Mouse (Mus musculus) kidney, embryonic 14.5 days (tissue): ENCODE results near the gene Sun1. TPM values are rescaled to one million over a fixed set of nuclear protein-coding genes. Genes with fewer than 3 reads are reported as not detected.

ENCODE experiments used
- ATAC-seq: fragments of 200-750 bp; cut with Nextera tagmentation; 2 replicates; pipeline ENCODE4 v1.8.0; 2017; ENCODE audit warnings: moderate number of reproducible peaks, mild to moderate bottlenecking, moderate TSS enrichment, moderate library complexity; ENCODE audit not compliant: low FRiP score, low TSS enrichment
- H3K27ac ChIP-seq: fragments of 300-500 bp; sonication (generic); 2 replicates; pipeline ENCODE4 v1.5.1; 2014; ENCODE audit warnings: low read depth, mild to moderate bottlenecking, low read length, moderate library complexity, mixed read lengths
- H3K27me3 ChIP-seq: fragments of 300-500 bp; sonication (generic); 2 replicates; pipeline ENCODE4 v1.6.1; 2014; ENCODE audit warnings: mild to moderate bottlenecking, low read length; ENCODE audit not compliant: control insufficient read depth, insufficient read depth
- H3K36me3 ChIP-seq: fragments of 300-500 bp; sonication (generic); 2 replicates; pipeline ENCODE4 v1.6.1; 2014; ENCODE audit warnings: low read length, mixed read lengths; ENCODE audit not compliant: control insufficient read depth, insufficient read depth
- H3K4me1 ChIP-seq: fragments of 300-500 bp; sonication (generic); 2 replicates; pipeline ENCODE4 v1.6.1; 2014; ENCODE audit warnings: low read length, mixed read lengths; ENCODE audit not compliant: control insufficient read depth, insufficient read depth
- H3K4me2 ChIP-seq: fragments of 300-500 bp; sonication (generic); replicated peaks from 2 replicates; pipeline ENCODE4 v1.6.1; 2014; ENCODE audit warnings: low read depth, mild to moderate bottlenecking, low read length
- H3K4me3 ChIP-seq: fragments of 300-500 bp; sonication (generic); 2 replicates; pipeline ENCODE4 v1.5.1; 2014; ENCODE audit warnings: mild to moderate bottlenecking, low read length
- H3K9ac ChIP-seq: fragments of 300-500 bp; sonication (generic); 2 replicates; pipeline ENCODE4 v1.6.1; 2014; ENCODE audit warnings: low read depth, mild to moderate bottlenecking, low read length, moderate library complexity
- H3K9me3 ChIP-seq: fragments of 300-500 bp; sonication (generic); 2 replicates; pipeline ENCODE4 v1.6.1; 2016; ENCODE audit warnings: low read length; ENCODE audit not compliant: control insufficient read depth
- WGBS: fragments of 180-500 bp; shearing (Covaris S2); extraction: QIAGEN DNeasy Blood & Tissue Kit; methylation state at CpG from one replicate; pipeline ENCODE4 v1.1.7; 2014; 5-methylcytosine and 5-hydroxymethylcytosine counted together
- polyA plus RNA-seq: library from polyadenylated mRNA; unstranded; fragments of >200 nt; fragmentation: Nextera tagmentation; extraction: Ambion mirVana; gene quantifications from 2 replicates; pipeline ENCODE4 v1.2.1, GENCODE M21; 2014

The Sun1 gene
- polyA plus RNA-seq, 1 experiment from 2014 or later, result 59.5 TPM

DNA sequence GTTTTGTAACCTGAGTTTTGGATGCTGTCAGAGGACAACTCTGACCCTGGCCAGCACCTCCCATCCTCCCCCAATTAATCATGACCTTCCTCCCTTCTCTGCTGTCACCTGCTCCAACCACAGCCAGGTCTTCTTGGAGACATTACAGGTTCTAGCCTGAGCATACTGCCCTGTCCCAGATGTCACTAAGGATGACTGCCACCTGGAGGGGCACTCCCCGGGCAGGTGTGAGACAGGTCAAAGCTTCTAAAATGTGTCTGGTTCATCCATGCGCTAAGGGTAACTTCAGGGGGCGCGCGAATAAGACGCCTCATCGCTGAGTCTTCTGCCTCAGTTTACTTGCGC is 51.3 kb downstream of the Sun1 start:
- Histone ChIP-seq H3K9me3 (no peaks in the 10 kb centered on the region), H3K4me3 (peak overlapping the region; percentile 67), H3K4me1 (peaks cover 18% of the 10 kb centered on the region; the same call in 1 of the 2 replicates), H3K36me3 (peaks cover 35% of the 10 kb centered on the region), H3K9ac (peak overlapping the region; percentile 77), H3K27me3 (no peaks in the 10 kb centered on the region), H3K4me2 (peak overlapping the region; percentile 81), H3K27ac (peak overlapping the region; percentile 68; the same call in 1 of the 2 replicates)
- peak; percentile 54; the same call in 1 of the 2 replicates for ATAC-seq
- WGBS, result 2% methylated on average over 8 of the region's 8 CpGs

DNA sequence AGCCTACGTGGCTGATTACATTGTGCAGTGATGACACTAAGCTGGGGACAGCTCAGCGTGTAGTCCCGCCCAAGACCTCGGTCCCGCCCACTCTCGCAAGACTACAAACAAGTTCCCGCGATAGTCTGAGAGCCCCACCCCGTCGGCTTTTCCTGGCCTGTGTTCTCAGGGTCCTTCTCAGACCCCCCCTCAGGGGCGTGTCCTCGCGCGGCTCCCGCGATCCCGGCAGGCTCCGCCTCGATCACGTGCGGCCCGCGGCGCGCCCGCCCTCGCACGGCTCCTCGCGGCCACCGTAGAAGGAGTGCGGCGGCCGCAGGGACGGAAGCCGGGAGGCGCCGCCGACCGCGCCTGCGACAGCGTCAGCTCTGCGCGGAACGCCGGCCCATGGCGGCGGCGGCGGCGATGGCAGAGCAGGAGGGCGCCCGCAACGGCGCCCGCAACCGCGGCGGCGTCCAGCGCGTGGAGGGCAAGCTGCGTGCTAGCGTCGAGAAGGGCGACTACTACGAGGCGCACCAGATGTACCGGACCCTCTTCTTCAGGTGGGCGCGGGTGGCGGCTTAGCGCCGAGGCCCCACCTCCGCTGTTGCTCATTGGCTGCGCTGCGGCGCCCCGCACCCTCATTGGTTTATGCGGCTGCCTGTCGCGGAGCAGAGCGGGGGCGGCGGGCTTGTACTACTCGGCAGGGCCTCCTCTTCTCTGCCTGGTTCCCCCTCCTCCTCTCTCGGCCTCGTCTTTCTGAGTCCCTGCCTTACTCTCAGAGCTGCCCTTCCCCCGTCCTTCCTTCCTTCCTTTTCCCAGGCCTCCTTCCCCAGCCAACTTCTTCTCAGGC is 51.9 kb downstream of the Sun1 start, which contains the start of gene Get4:
Gene Get4 (plus strand): TSS at position 244 of the 829 bp plus-strand sequence.
- Histone ChIP-seq H3K4me3 (peak within 1 kb of the TSS; percentile 67), H3K36me3 (peaks cover 33% of the 10 kb centered on the region), H3K9me3 (no peaks in the 10 kb centered on the region), H3K27me3 (no peaks in the 10 kb centered on the region), H3K4me1 (peaks cover 18% of the 10 kb centered on the region; the same call in 1 of the 2 replicates), H3K9ac (peak within 1 kb of the TSS; percentile 77), H3K27ac (peak within 1 kb of the TSS; percentile 72), H3K4me2 (peak within 1 kb of the TSS; percentile 94)
- WGBS, result under 1% methylated on average over 78 of the region's 90 CpGs
- peak; percentile 94 for ATAC-seq

DNA sequence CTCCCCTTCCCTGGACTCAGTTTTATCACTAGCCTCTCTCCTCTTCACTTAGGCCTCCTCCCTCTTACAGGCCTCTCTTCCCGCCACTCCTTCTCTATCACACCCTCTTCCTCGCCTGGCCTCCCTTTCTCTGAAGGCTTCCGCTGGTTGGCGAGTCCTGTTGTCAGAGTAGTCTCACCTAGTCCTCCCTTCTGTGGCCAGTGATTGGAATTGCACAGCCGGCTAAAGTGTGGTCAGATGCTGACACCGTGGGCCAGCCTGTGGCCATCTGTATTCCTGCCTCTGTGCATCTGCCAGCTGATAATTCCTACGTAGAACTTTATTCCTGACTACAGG is 52.4 kb downstream of the Sun1 start:
- Histone ChIP-seq H3K36me3 (peaks cover 28% of the 10 kb centered on the region), H3K4me3 (peak overlapping the region; percentile 67), H3K9ac (peak overlapping the region; percentile 77), H3K4me2 (peak overlapping the region; percentile 94), H3K27me3 (no peaks in the 10 kb centered on the region), H3K4me1 (peaks cover 18% of the 10 kb centered on the region; the same call in 1 of the 2 replicates), H3K27ac (peak overlapping the region; percentile 72), H3K9me3 (no peaks in the 10 kb centered on the region)
- peak; percentile 8 for ATAC-seq
- WGBS, result under 1% methylated on average over 7 of the region's 7 CpGs

DNA sequence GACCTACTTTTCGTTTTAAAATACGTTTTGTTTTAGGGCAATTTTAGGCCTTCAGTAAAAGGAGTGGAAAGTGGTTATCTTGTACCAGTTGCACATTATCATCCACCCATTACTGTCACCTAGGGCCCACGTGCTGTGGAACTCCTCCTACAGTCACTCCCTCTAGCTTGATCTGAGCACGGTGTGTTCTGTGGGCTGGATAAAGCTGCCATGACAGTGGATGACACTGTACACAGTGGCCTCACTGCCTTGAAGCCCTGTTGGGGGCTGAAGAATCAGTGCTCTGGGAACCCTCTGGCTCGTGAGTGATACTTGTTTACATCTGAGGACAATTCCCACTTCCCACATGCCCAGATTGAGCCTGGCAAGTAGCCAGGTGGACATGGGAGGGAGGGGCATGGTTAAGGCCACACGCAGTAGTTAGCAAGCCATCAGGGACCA is 52.9 kb downstream of the Sun1 start:
- peaks cover 26% of the 10 kb centered on the region for H3K36me3 ChIP-seq
- H3K4me1 ChIP-seq, result peaks cover 20% of the 10 kb centered on the region; the same call in 1 of the 2 replicates
- H3K27ac ChIP-seq, result peak overlapping the region; percentile 72
- ATAC-seq, result no peak
- peak overlapping the region; percentile 94 for H3K4me2 ChIP-seq
- H3K9ac ChIP-seq, result peak overlapping the region; percentile 77
- no peaks in the 10 kb centered on the region for H3K27me3 ChIP-seq
- 5% methylated on average over 6 of the region's 6 CpGs for WGBS
- H3K4me3 ChIP-seq, result peak overlapping the region; percentile 67
- no peaks in the 10 kb centered on the region for H3K9me3 ChIP-seq

DNA sequence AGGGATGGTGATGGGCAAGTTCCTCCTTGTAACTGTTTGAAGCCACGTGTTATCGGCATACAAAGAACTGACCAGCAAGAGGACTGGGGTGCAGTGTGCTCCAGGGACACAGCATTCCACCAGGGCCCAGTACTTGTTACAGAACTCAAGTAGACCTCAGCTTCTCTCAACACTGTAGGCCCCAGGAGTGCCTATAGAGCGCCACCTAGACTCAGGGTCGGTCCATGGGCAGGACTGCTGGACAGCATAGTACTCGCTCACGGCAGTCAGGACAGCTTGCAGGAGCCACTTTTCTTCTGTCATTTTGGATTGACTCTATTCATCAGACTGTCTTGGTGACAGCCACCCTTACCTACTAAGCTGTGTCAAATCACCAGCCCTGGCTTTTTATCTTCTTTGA is 54.5 kb downstream of the Sun1 start:
- Histone ChIP-seq H3K4me1 (peaks cover 23% of the 10 kb centered on the region; the same call in 1 of the 2 replicates), H3K9ac (no peak overlapping the region)
- 88% methylated on average over 6 of the region's 6 CpGs for WGBS

DNA sequence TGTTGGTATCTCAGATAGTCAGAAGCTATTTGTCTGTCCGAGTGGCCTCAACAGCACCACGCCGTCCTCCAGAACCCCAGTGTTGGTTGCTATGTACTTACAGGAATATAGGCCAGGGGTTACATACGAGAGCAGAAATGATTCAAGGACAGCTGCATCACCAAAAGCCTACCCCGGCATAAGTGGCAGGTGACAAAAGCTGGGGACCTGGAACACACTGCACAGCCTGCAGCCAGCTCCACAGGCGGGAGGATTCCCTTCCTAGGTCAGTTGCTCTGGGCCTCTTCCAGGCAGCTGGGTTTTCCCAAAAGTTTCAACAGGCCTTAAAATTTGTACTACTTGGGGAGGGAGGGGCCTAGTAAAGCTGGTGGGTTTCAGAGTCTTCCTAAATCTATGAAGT is 55.3 kb downstream of the Sun1 start:
- H3K9ac ChIP-seq, result no peak overlapping the region
- no peaks in the 10 kb centered on the region for H3K27me3 ChIP-seq
- H3K9me3 ChIP-seq, result no peaks in the 10 kb centered on the region
- H3K27ac ChIP-seq, result no peak overlapping the region
- no peak for ATAC-seq
- H3K36me3 ChIP-seq, result peaks cover 14% of the 10 kb centered on the region; the same call in 1 of the 2 replicates
- no peak overlapping the region for H3K4me3 ChIP-seq
- peaks cover 23% of the 10 kb centered on the region; the same call in 1 of the 2 replicates for H3K4me1 ChIP-seq
- WGBS, result 93% methylated on average over 6 of the region's 6 CpGs
- H3K4me2 ChIP-seq, result no peak overlapping the region

More for the DNA sequence above, 54.5 kb downstream of the Sun1 start:
- Histone ChIP-seq H3K27me3 (no peaks in the 10 kb centered on the region), H3K4me2 (no peak overlapping the region), H3K9me3 (no peaks in the 10 kb centered on the region), H3K4me3 (no peak overlapping the region), H3K27ac (no peak overlapping the region), H3K36me3 (peaks cover 16% of the 10 kb centered on the region)
- ATAC-seq, result no peak

DNA sequence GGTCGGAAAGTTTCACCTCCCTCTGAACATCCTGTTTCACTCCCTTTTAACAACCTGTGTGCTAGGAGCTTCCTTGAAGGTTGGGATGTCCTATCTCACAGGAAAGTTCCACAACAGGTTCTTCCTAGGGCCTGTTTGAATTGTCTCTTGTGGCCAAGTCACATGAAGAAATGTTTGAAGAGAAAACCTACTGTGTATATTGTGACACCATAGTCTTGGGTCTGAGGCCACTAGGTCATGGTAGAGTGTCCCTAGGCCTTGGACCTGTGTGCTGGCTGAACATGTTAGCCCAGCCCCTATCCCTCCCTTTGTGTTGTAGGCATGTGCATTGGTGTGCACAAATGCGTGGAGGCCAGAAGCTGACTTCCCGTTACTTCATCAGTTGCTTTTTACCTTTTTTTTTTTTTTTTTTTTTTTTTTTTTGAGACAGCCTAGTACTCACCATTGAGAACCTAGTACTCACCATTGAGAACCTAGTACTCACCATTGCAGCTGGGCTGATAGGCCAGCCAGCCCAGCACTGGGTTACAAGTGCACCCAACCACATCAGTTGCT is 55.9 kb downstream of the Sun1 start:
- H3K4me2 ChIP-seq, result no peak overlapping the region
- peaks cover 23% of the 10 kb centered on the region; the same call in 1 of the 2 replicates for H3K4me1 ChIP-seq
- no peak overlapping the region for H3K4me3 ChIP-seq
- no peak overlapping the region for H3K9ac ChIP-seq
- H3K27me3 ChIP-seq, result no peaks in the 10 kb centered on the region
- ATAC-seq, result no peak
- H3K9me3 ChIP-seq, result no peaks in the 10 kb centered on the region
- 61% methylated on average over 3 of the region's 3 CpGs for WGBS
- H3K36me3 ChIP-seq, result peaks cover 18% of the 10 kb centered on the region; the same call in 1 of the 2 replicates
- no peak overlapping the region for H3K27ac ChIP-seq

DNA sequence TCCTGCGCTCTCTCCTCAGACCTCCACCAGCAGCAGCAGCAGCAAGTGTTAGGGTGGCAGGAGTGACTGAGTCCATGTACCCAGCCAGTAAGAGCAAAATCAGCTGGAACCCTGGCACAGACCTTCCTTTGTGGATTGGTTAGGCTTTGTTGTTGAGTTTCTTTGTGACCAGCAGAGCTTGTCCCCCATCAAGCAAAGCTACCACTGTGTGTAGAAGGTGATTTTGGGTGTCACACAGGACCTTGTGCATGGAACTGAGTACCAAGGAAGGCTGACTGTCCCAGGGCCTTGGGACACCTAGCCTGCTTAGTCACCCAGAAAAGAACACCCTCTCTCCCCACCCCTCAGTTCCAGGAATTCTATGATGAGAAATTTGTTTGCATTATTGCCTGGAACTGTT is 56.8 kb downstream of the Sun1 start:
- peaks cover 19% of the 10 kb centered on the region; the same call in 1 of the 2 replicates for H3K4me1 ChIP-seq
- H3K36me3 ChIP-seq, result peaks cover 27% of the 10 kb centered on the region
- H3K27me3 ChIP-seq, result no peaks in the 10 kb centered on the region
- H3K27ac ChIP-seq, result no peak overlapping the region
- no peaks in the 10 kb centered on the region for H3K9me3 ChIP-seq
- ATAC-seq, result no peak
- H3K9ac ChIP-seq, result no peak overlapping the region
- H3K4me3 ChIP-seq, result no peak overlapping the region
- H3K4me2 ChIP-seq, result no peak overlapping the region
- 96% methylated on average over 1 of the region's 1 CpGs for WGBS

DNA sequence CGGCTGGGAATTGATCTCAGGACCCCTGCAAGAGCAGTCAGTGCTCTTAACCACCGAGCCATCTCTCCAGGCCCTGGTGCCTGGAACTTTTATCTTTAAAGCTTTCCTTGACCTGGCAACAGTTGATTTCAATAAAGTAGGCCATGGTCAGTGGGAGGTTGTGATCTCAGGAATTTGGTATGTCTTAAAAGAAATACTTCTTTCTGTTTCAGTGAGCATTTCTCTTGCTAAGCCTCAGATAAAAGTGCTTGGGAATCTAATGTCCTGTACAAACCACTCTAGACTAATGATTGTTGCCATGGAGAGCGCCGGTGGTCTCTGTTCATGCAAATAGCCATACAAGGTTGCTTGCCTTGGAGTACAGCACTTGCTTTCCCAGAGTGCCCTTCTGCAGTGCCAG is 57.4 kb downstream of the Sun1 start:
- Histone ChIP-seq H3K4me2 (no peak overlapping the region), H3K36me3 (peaks cover 32% of the 10 kb centered on the region), H3K27ac (no peak overlapping the region), H3K4me1 (peaks cover 19% of the 10 kb centered on the region; the same call in 1 of the 2 replicates), H3K9me3 (no peaks in the 10 kb centered on the region), H3K9ac (no peak overlapping the region), H3K27me3 (no peaks in the 10 kb centered on the region), H3K4me3 (no peak overlapping the region)
- no peak for ATAC-seq
- 82% methylated on average over 4 of the region's 4 CpGs for WGBS
